Mouse (Mus musculus): ENCODE data around the gene Mthfr.

- TF ChIP-seq MAFK (IDR thresholded peaks at IDR 0.05; ENCODE audit: insufficient read depth, low read depth, low read length), result no peak
- TF ChIP-seq CHD2 (IDR thresholded peaks at IDR 0.05; ENCODE audit: low read depth, low read length), result no peak
- TF ChIP-seq ZNF384 (IDR thresholded peaks at IDR 0.05; ENCODE audit: low read depth, low read length), result 0 out of 2 replicates have a peak, but pooled peaks have one; percentile 11
- no peak for TF ChIP-seq ZC3H11A (IDR thresholded peaks at IDR 0.05; ENCODE audit: borderline replicate concordance, low read depth, low read length)
- TF ChIP-seq HCFC1 (IDR thresholded peaks at IDR 0.05; ENCODE audit: borderline replicate concordance, insufficient read depth, low read length), result no peak
Observed at GRCm38 (mm10) chr4:148001866-148002265, 37.0 kb upstream of the Mthfr start.

Measured in ES-E14 (cell line).